Mouse (Mus musculus): ENCODE data around the gene Cracr2b.

- no peak for TF ChIP-seq POLR2A (IDR thresholded peaks at IDR 0.05; ENCODE audit: insufficient read depth, low read depth, low read length)
- TF ChIP-seq EP300 (IDR thresholded peaks at IDR 0.05; ENCODE audit: insufficient read depth, low read depth, low read length), result no peak
- TF ChIP-seq CTCF (IDR thresholded peaks at IDR 0.05), result no peak
Measured at GRCm38 (mm10) chr7:141413331-141413730, 47.6 kb upstream of the Cracr2b start.
